Mouse (Mus musculus) ES-E14 (cell line): ENCODE results near the gene Lin7a. TPM values are rescaled to one million over a fixed set of nuclear protein-coding genes. Genes with fewer than 3 reads are reported as not detected.

Experiments
- DNase-seq: peaks from one replicate; pipeline ENCODE4 v3.0.0-alpha.2; 2013; ENCODE audit warnings: low read depth, low spot score
- H3K27ac ChIP-seq: 2 replicates; pipeline ENCODE4 v1.5.1; 2012; ENCODE audit warnings: low read depth, mild to moderate bottlenecking, low read length, moderate library complexity, mixed read lengths; ENCODE audit not compliant: poor library complexity, insufficient read depth, severe bottlenecking
- H3K36me3 ChIP-seq: 2 replicates; pipeline ENCODE4 v1.6.1; 2012; ENCODE audit warnings: mild to moderate bottlenecking, low read length, moderate library complexity, mixed read lengths; ENCODE audit not compliant: control insufficient read depth, poor library complexity, insufficient read depth, severe bottlenecking
- H3K4me1 ChIP-seq, 2 experiments: fragments of 150-350 bp in 1 of 2; sonication (generic) in 1 of 2; 2 replicates each; pipeline ENCODE4 v1.6.1; 2012; ENCODE audit warnings: low read length in 2 of 2, mild to moderate bottlenecking in 1 of 2, mixed read lengths in 1 of 2; ENCODE audit not compliant: control insufficient read depth in 2 of 2, insufficient read depth in 2 of 2, poor library complexity in 1 of 2
- H3K4me3 ChIP-seq, 2 experiments: fragments of 150-350 bp in 1 of 2; sonication (generic) in 1 of 2; 2 replicates each; pipeline ENCODE4 v1.5.1; 2012; ENCODE audit warnings: low read length in 2 of 2, low read depth in 1 of 2, mild to moderate bottlenecking in 1 of 2, mixed read lengths in 1 of 2; ENCODE audit not compliant: insufficient read depth in 1 of 2, poor library complexity in 1 of 2, severe bottlenecking in 1 of 2
- H3K9ac ChIP-seq: 2 replicates; pipeline ENCODE4 v1.6.1; 2012; ENCODE audit warnings: low read depth, mild to moderate bottlenecking, low read length, mixed read lengths; ENCODE audit not compliant: poor library complexity, insufficient read depth, severe bottlenecking
- H3K9me3 ChIP-seq: fragments of 150-350 bp; sonication (generic); 2 replicates; pipeline ENCODE4 v1.6.1; 2012; ENCODE audit warnings: low read depth, mild to moderate bottlenecking, low read length; ENCODE audit not compliant: control insufficient read depth, insufficient read depth
- CHD2 ChIP-seq: IDR thresholded peaks from 2 replicates; pipeline ENCODE4 v1.6.1; 2014; ENCODE audit warnings: mild to moderate bottlenecking, low read depth, low read length, inconsistent platforms
- HCFC1 ChIP-seq: IDR thresholded peaks from 2 replicates; pipeline ENCODE4 v1.6.1; 2012; ENCODE audit warnings: low read length, inconsistent platforms, borderline replicate concordance; ENCODE audit not compliant: insufficient read depth
- MAFK ChIP-seq: IDR thresholded peaks from 2 replicates; pipeline ENCODE4 v1.6.1; 2014; ENCODE audit warnings: mild to moderate bottlenecking, low read depth, low read length, inconsistent platforms; ENCODE audit not compliant: insufficient read depth
- ZC3H11A ChIP-seq: IDR thresholded peaks from 2 replicates; pipeline ENCODE4 v1.6.1; 2012; ENCODE audit warnings: low read depth, mild to moderate bottlenecking, inconsistent platforms, low read length, borderline replicate concordance
- ZNF384 ChIP-seq: IDR thresholded peaks from 2 replicates; pipeline ENCODE4 v1.6.1; 2012; ENCODE audit warnings: low read depth, low read length, inconsistent platforms
- in situ Hi-C, 2 experiments: fragments of 600-800 bp; cut with MboI; formaldehyde crosslinking; loops; one replicate each; pipeline ENCODE4 v1.15.1; 2025; ENCODE audit warnings: low sequenced_read_pairs in 2 of 2, inconsistent platforms in 1 of 2; ENCODE audit not compliant: unreplicated experiment in 2 of 2
- total RNA-seq: library from RNA; depleted of rRNA; stranded (reverse); fragments of 300-350 nt; gene quantifications from 2 replicates; pipeline ENCODE4 v1.2.3, GENCODE M21; 2012; rRNA removed

Gene Lin7a
- total RNA-seq, 1 experiment: 0.09 TPM

GRCm38 (mm10) chr10:107449496-107450330, 178.2 kb downstream of the Lin7a start:
- no peaks in the 10 kb centered on the region; a peak in 1 of 4 replicates for H3K4me1 ChIP-seq
- H3K9me3 ChIP-seq: no peaks in the 10 kb centered on the region
- H3K9ac ChIP-seq: no peak overlapping the region
- no peak overlapping the region for H3K4me3 ChIP-seq
- no peaks in the 10 kb centered on the region for H3K36me3 ChIP-seq
- in situ Hi-C loops: loop anchor here (10.0 to 25.0 kb wide), 2 partner anchors 255 to 263 kb away; partner anchors contain the start of gene Ptprq (in 1 of the 2)
- no peak for DNase-seq
- H3K27ac ChIP-seq: no peak overlapping the region
- TF ChIP-seq CHD2 (no peak), MAFK (no peak), ZC3H11A (no peak), ZNF384 (no peak), HCFC1 (no peak)

- Histone ChIP-seq H3K9ac (no peak overlapping the region), H3K9me3 (no peaks in the 10 kb centered on the region), H3K4me1 (no peaks in the 10 kb centered on the region), H3K27ac (no peak overlapping the region), H3K36me3 (no peaks in the 10 kb centered on the region), H3K4me3 (no peak overlapping the region)
- in situ Hi-C loops: no loop called here
- no peak for DNase-seq
- TF ChIP-seq MAFK: no peak
- TF ChIP-seq HCFC1: no peak
- no peak for TF ChIP-seq ZNF384
- no peak for TF ChIP-seq CHD2
- no peak for TF ChIP-seq ZC3H11A
Observed at GRCm38 (mm10) chr10:107467819-107468218, 196.3 kb downstream of the Lin7a start.

Other genes starting within 250 kb of the Lin7a start
- 0.22 and 0.69 TPM in 2 replicates for gene Acss3, start 148.0 kb upstream of the Lin7a start, total RNA-seq
- gene Myf5, start 214.4 kb downstream of the Lin7a start, total RNA-seq: not detected in 2 replicates
- gene Myf6, start 223.1 kb downstream of the Lin7a start, total RNA-seq: not detected in 2 replicates